Comparison of ENCODE assay signal across 13 mouse cellular contexts in the genomic region with DNA sequence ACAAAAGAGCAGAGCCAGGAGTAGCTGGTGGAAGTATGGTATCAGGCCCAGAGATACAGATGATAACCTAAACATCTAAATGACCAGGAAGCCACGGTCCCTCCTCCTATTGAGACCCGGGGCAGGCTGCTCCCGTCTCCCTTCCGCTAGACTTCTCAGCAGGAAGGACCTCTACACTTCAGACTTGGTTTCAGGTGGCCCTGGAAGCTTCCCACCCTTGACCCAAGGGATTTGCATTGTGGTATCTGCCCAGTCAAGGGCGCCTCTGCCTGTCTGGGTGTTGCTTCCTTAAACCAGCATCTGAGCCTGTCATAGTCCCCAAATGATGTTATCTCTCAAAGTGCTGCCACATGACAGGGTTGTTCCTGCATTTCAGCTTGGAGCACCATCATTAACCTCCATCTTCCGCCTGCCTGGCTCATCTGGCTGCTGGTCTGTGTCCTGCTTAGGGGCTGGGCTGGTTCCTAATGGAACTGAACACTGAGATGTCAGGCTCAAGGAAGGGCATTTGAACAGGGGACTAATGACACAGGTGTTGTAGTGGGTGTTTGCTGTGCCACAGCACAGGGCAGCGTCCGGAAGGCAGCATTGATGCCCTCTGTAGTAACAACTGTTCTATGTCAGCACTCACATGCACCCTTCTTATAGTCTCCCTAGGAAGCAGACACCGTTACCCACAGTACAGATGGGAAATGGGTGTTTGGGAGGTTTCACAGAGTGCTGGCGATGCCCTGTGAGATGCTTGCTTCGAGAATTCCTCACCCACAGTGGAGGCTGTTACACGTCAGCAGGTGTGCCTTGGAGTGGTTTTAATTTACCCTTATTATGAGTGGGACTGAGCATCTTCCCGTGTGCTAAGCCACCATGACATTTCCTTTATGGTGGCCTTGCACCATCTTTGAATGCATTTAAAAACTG.
"Had no signal": no experiment of that assay in that cellular context is flagged by ENCODE, and none has a peak within 500 bp of the region (broad histone marks: within the 10 kb centered on the region; RNA-seq: fewer than 3 reads in every experiment).

No protein-coding gene starts in this region.

- H3K4me2 ChIP-seq: kidney, embryonic 15.5 days; limb, embryonic 12.5 days; liver, embryonic 13.5 days; midbrain, embryonic 12.5 days; neural tube, embryonic 13.5 days; stomach, embryonic 15.5 days had no signal

- H3K27ac ChIP-seq: kidney, embryonic 15.5 days; limb, embryonic 12.5 days; liver, embryonic 13.5 days; macrophage; midbrain, embryonic 12.5 days; neural tube, embryonic 13.5 days; stomach, embryonic 15.5 days had no signal

- H3K4me1 ChIP-seq: limb, embryonic 12.5 days; liver, embryonic 13.5 days; midbrain, embryonic 12.5 days; neural tube, embryonic 13.5 days had no signal

- DNase-seq: kidney, adult 2 months; liver; liver, embryonic 13.5 days; liver, postnatal 0 days; right cerebral cortex, postnatal 14 days; thymus, postnatal 4 days had no signal

- H3K9ac ChIP-seq: kidney, embryonic 15.5 days; limb, embryonic 12.5 days; liver, embryonic 13.5 days; liver, postnatal 0 days; midbrain, embryonic 12.5 days; neural tube, embryonic 13.5 days; stomach, embryonic 15.5 days had no signal

- ATAC-seq: liver, postnatal 0 days; midbrain, embryonic 16.5 days had no signal

- H3K9me3 ChIP-seq: kidney, embryonic 15.5 days; limb, embryonic 12.5 days; liver, embryonic 13.5 days; midbrain, embryonic 12.5 days; neural tube, embryonic 13.5 days; stomach, embryonic 15.5 days had no signal

- H3K27me3 ChIP-seq: kidney, embryonic 15.5 days; limb, embryonic 12.5 days; liver, embryonic 13.5 days; midbrain, embryonic 12.5 days; neural tube, embryonic 13.5 days; stomach, embryonic 15.5 days had no signal

- H3K4me3 ChIP-seq: kidney, embryonic 15.5 days; limb, embryonic 12.5 days; liver, embryonic 13.5 days; midbrain, embryonic 12.5 days; neural tube, embryonic 13.5 days; stomach, embryonic 15.5 days had no signal

- H3K36me3 ChIP-seq: kidney, embryonic 15.5 days; limb, embryonic 12.5 days; liver, embryonic 13.5 days; midbrain, embryonic 12.5 days; neural tube, embryonic 13.5 days; stomach, embryonic 15.5 days had no signal
